Mouse (Mus musculus): Measurements from ENCODE around the gene Egflam. TPM values are rescaled to one million over a fixed set of nuclear protein-coding genes. Genes with fewer than 3 reads are reported as not detected.

Gene Egflam
- polyA plus RNA-seq, 1 experiment from 2014 or later = 14.3 TPM

DNA sequence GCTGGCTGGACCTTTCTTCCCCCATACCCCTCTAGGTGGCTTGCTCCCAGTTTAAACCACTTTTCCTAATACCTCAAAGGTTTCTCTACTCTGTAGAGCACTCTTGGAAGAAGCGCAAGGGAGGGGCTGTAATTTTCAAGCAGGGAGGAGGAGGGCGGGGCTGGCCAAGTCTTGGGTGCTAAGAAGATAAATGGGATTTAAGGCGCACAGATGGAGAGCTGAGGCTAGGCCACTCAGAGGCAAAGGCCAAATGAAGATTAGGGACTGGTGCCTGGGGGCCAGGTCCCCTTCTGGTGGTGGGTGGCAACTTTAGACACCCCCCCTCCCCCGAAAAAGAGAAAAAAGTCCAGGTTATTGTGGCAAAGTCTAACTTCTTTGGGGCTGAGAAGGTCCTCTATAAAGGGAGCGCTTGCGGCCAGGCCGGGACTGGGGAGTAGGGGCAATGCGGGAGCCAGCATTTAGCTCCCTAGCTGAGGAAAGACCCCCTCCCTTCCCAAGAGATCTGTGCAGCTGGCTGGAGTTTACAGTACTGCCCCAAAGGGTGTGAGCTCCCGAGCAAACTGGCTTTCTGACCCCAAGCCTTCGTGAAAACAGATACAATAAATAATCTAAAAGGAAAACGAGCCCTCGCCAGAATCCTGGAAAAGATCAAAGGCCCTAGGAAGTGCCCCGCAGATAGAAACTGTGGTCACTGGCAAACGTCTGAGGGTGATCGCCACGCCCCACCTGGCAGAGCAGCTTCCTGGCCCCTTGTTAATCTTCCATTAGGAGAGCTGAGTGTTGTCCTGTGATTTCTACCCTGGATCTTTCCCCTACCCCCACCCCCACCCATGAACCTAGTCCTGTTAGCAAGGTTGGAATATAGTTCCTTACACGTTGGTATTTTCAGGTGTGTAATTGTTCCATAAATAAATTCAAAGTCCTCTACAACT is 680 bp upstream of the Egflam start:
- peak overlapping the region; percentile 71 for H3K4me3 ChIP-seq (replicated peaks; ENCODE audit: low read depth, low read length)
- H3K9me3 ChIP-seq (replicated peaks; ENCODE audit: low read length) = no peaks in the 10 kb centered on the region
- 4% methylated on average over 17 of the region's 17 CpGs for WGBS
- H3K4me1 ChIP-seq (replicated peaks; ENCODE audit: insufficient read depth, low read length) = 0 out of 2 replicates have a peak, but pooled peaks cover 6% of the 10 kb centered on the region
- ATAC-seq (replicated peaks; ENCODE audit: low FRiP score, low read depth) (peak; percentile 65), DNase-seq (ENCODE audit: low spot score) (peak; percentile 52)
- no peaks in the 10 kb centered on the region for H3K36me3 ChIP-seq (ENCODE audit: insufficient read depth, low read length)
- peak overlapping the region; percentile 76; the same call in 1 of the 2 replicates for H3K27ac ChIP-seq
- H3K9ac ChIP-seq (ENCODE audit: low read depth, low read length) = peak overlapping the region; percentile 66
- H3K27me3 ChIP-seq (ENCODE audit: insufficient read depth, low read length) = no peaks in the 10 kb centered on the region
- peak overlapping the region; percentile 93 for H3K4me2 ChIP-seq (ENCODE audit: low read length)
- TF ChIP-seq CTCF (IDR thresholded peaks at IDR 0.05; ENCODE audit: low read depth) = no peak

- peak overlapping the region; percentile 76 for H3K27ac ChIP-seq
- no peaks in the 10 kb centered on the region for H3K9me3 ChIP-seq (replicated peaks; ENCODE audit: low read length)
- peak overlapping the region; percentile 66 for H3K9ac ChIP-seq (ENCODE audit: low read depth, low read length)
- H3K4me2 ChIP-seq (ENCODE audit: low read length) = peak overlapping the region; percentile 93
- H3K36me3 ChIP-seq (ENCODE audit: insufficient read depth, low read length) = no peaks in the 10 kb centered on the region
- H3K4me3 ChIP-seq (replicated peaks; ENCODE audit: low read depth, low read length) = peak overlapping the region; percentile 71
- DNase-seq (ENCODE audit: low spot score) = peak; percentile 71
- no peak for TF ChIP-seq CTCF (IDR thresholded peaks at IDR 0.05; ENCODE audit: low read depth)
- H3K27me3 ChIP-seq (ENCODE audit: insufficient read depth, low read length) = no peaks in the 10 kb centered on the region
- WGBS = 4% methylated on average over 8 of the region's 8 CpGs
- H3K4me1 ChIP-seq (replicated peaks; ENCODE audit: insufficient read depth, low read length) = 0 out of 2 replicates have a peak, but pooled peaks cover 6% of the 10 kb centered on the region
- peak; percentile 37; the same call in 1 of the 2 replicates for ATAC-seq (replicated peaks; ENCODE audit: low FRiP score, low read depth)
These were observed 763 bp downstream of the Egflam start for GRCm38 (mm10) chr15:7397446-7397817.

- H3K27ac ChIP-seq = no peak overlapping the region
- WGBS = 72% methylated on average over 4 of the region's 4 CpGs
- H3K27me3 ChIP-seq (ENCODE audit: insufficient read depth, low read length) = no peaks in the 10 kb centered on the region
- DNase-seq (ENCODE audit: low spot score) (no peak), ATAC-seq (replicated peaks; ENCODE audit: low FRiP score, low read depth) (no peak)
- no peak overlapping the region for H3K9ac ChIP-seq (ENCODE audit: low read depth, low read length)
- H3K4me3 ChIP-seq (replicated peaks; ENCODE audit: low read depth, low read length) = no peak overlapping the region
- no peaks in the 10 kb centered on the region for H3K4me1 ChIP-seq (replicated peaks; ENCODE audit: insufficient read depth, low read length)
- TF ChIP-seq CTCF (IDR thresholded peaks at IDR 0.05; ENCODE audit: low read depth) = no peak
- H3K36me3 ChIP-seq (ENCODE audit: insufficient read depth, low read length) = no peaks in the 10 kb centered on the region
- H3K4me2 ChIP-seq (ENCODE audit: low read length) = no peak overlapping the region
- H3K9me3 ChIP-seq (replicated peaks; ENCODE audit: low read length) = no peaks in the 10 kb centered on the region
These were observed 14.8 kb downstream of the Egflam start for GRCm38 (mm10) chr15:7383349-7383748.

DNA sequence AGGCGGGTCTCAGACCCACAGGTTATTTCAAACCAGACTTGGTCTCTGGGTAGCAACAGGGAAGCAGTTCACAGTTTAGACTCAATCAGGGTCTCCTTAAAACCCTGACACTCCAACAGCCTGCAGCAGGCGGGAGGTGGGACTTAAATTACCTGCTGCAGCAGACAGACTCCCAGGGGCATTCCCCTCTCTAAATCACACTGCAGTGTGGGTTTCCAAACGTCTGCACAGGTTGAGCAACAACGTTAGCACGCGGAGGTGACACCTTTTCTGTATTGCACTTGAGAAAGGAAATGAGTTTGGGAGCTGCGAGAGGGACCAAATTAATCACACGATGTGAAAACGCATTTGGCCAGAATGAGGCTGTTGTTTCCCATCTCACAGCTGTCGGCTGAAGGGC is 15.7 kb downstream of the Egflam start:
- no peaks in the 10 kb centered on the region for H3K9me3 ChIP-seq (replicated peaks; ENCODE audit: low read length)
- ATAC-seq (replicated peaks; ENCODE audit: low FRiP score, low read depth) = no peak
- 16% methylated on average over 10 of the region's 10 CpGs for WGBS
- H3K27ac ChIP-seq = no peak overlapping the region
- no peak overlapping the region for H3K4me3 ChIP-seq (replicated peaks; ENCODE audit: low read depth, low read length)
- TF ChIP-seq CTCF (IDR thresholded peaks at IDR 0.05; ENCODE audit: low read depth) = no peak
- no peak overlapping the region for H3K4me2 ChIP-seq (ENCODE audit: low read length)
- no peaks in the 10 kb centered on the region for H3K27me3 ChIP-seq (ENCODE audit: insufficient read depth, low read length)
- H3K36me3 ChIP-seq (ENCODE audit: insufficient read depth, low read length) = no peaks in the 10 kb centered on the region
- DNase-seq (ENCODE audit: low spot score) = no peak
- no peaks in the 10 kb centered on the region for H3K4me1 ChIP-seq (replicated peaks; ENCODE audit: insufficient read depth, low read length)
- no peak overlapping the region for H3K9ac ChIP-seq (ENCODE audit: low read depth, low read length)

- Histone ChIP-seq H3K36me3 (ENCODE audit: insufficient read depth, low read length) (no peaks in the 10 kb centered on the region), H3K4me2 (ENCODE audit: low read length) (no peak overlapping the region), H3K9me3 (replicated peaks; ENCODE audit: low read length) (no peaks in the 10 kb centered on the region), H3K27me3 (ENCODE audit: insufficient read depth, low read length) (no peaks in the 10 kb centered on the region), H3K4me1 (replicated peaks; ENCODE audit: insufficient read depth, low read length) (no peaks in the 10 kb centered on the region), H3K27ac (peak overlapping the region; percentile 36; the same call in 1 of the 2 replicates), H3K9ac (ENCODE audit: low read depth, low read length) (no peak overlapping the region), H3K4me3 (replicated peaks; ENCODE audit: low read depth, low read length) (no peak overlapping the region)
- ATAC-seq (replicated peaks; ENCODE audit: low FRiP score, low read depth) (0 out of 2 replicates have a peak, but pooled peaks have one; percentile 13), DNase-seq (ENCODE audit: low spot score) (peak; percentile 86)
- 39% methylated on average over 1 of the region's 1 CpGs for WGBS
- no peak for TF ChIP-seq CTCF (IDR thresholded peaks at IDR 0.05; ENCODE audit: low read depth)
These were observed 45.6 kb downstream of the Egflam start for GRCm38 (mm10) chr15:7352635-7353051.

- H3K9ac ChIP-seq (ENCODE audit: low read depth, low read length) = no peak overlapping the region
- H3K36me3 ChIP-seq (ENCODE audit: insufficient read depth, low read length) = no peaks in the 10 kb centered on the region
- H3K4me2 ChIP-seq (ENCODE audit: low read length) = no peak overlapping the region
- no peaks in the 10 kb centered on the region for H3K9me3 ChIP-seq (replicated peaks; ENCODE audit: low read length)
- no peaks in the 10 kb centered on the region for H3K27me3 ChIP-seq (ENCODE audit: insufficient read depth, low read length)
- H3K4me1 ChIP-seq (replicated peaks; ENCODE audit: insufficient read depth, low read length) = no peaks in the 10 kb centered on the region
- H3K4me3 ChIP-seq (replicated peaks; ENCODE audit: low read depth, low read length) = no peak overlapping the region
- DNase-seq (ENCODE audit: low spot score) (no peak), ATAC-seq (replicated peaks; ENCODE audit: low FRiP score, low read depth) (no peak)
- no peak for TF ChIP-seq CTCF (IDR thresholded peaks at IDR 0.05; ENCODE audit: low read depth)
- H3K27ac ChIP-seq = no peak overlapping the region
- 45% methylated on average over 5 of the region's 5 CpGs for WGBS
These were observed 57.4 kb downstream of the Egflam start for GRCm38 (mm10) chr15:7340703-7341309.

Measured in kidney, postnatal 0 days (tissue).